Mouse (Mus musculus): Measurements from ENCODE around the gene Prrc2b.

The Prrc2b gene

DNA sequence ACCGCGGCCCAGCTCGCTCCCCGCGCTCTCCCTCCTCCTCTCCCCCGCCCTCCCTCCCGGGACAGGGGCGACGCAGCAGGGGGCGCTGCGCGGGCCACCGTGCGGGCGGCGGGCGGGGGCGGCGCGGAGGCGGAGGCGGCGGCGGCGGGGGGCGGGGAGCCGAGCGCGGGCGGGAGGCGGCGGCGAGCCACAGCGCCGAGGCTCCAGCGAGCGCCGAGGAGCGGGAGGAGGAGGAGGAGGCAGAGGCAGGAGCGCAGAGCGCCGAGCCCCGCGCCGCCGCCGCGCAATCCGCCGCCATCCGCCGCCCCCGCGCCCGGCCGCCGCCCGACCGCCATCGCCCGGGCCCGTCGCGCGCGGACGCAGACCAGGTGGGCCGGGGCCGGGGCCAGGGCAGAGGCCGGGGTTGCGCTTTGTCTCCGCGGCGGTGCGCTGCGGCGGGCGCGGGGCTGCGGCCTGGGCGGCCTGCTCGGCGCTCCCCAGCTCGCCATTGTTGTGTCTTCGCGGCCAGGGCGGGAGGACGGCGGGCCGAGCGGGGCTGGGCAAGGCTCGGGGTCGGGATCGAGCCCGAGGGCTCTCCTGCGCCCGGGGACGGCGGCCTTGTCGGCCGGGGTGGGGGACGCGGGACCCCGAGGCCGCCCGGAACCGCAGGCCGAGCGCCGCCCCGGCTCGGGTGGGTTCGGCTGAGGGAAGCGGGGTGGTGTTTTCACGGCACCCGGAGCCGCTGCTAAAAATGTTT, at the start of gene Prrc2b:
TSS of gene Prrc2b (plus strand) at position 159 of the 736 bp plus-strand sequence.
- peak; percentile 73 to 88 for DNase-seq (ENCODE audit: low spot score in 2 of 2)

DNA sequence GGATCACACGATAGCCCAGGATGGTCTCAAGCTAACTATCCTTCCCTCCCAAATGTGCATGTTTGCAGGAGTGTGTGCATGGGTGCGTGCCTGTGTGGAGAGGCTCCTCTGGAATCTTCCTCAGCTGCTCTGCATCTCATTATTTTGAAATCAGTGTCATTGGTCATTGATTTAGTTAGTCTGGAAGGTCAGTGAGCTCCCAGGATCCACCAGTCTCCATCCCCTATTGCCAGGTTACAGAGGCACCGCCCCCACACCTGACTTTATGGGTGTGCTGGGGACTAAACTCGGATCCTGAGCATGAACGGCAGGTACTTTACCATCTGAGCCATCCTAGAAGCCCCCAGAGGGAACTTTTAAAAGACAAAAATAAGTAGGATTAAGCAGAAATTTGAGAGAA, 47.9 kb upstream of the Prrc2b start:
- DNase-seq (ENCODE audit: low spot score in 2 of 2): no peak

DNA sequence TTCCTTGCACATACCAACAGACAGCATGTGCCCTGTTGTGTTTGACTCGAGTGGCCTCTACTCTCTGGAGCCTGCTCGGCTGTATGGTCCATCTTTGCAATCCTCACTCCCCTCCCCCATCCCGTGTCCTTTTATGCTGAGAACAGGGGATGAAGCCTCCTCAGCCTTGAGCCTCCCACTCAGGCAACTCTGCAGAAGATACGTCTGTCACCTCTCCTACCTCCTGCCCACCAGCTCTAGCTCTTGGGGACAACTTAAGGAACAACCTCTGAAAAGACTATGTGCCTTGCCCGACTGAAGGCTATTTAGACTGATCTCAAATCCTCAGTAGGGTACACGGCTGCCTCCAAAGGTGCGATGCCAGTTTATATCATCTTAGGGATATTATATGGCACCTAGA, 47.3 kb upstream of the Prrc2b start:
- no peak for DNase-seq (ENCODE audit: low spot score in 2 of 2)

DNA sequence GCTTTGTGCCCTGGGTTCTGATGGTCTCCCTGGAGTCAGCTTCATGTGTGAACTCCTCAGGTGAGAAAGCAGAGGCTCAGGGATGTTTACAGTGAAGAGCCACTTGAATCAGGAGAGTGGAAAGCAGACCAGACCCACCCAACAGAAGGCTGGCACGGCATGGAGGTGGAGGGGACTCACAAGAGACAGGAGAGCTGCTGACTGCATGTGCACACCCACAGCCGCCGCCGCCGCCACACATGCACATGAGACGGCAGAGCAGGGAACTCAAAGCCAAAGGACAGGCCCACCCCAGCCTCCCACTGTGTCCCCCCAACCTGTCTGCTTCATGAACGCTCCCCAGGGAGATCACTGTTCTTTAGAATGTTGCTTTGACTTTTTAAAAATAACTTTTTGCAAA, 46.8 kb upstream of the Prrc2b start:
- no peak for DNase-seq (ENCODE audit: low spot score in 2 of 2)

DNA sequence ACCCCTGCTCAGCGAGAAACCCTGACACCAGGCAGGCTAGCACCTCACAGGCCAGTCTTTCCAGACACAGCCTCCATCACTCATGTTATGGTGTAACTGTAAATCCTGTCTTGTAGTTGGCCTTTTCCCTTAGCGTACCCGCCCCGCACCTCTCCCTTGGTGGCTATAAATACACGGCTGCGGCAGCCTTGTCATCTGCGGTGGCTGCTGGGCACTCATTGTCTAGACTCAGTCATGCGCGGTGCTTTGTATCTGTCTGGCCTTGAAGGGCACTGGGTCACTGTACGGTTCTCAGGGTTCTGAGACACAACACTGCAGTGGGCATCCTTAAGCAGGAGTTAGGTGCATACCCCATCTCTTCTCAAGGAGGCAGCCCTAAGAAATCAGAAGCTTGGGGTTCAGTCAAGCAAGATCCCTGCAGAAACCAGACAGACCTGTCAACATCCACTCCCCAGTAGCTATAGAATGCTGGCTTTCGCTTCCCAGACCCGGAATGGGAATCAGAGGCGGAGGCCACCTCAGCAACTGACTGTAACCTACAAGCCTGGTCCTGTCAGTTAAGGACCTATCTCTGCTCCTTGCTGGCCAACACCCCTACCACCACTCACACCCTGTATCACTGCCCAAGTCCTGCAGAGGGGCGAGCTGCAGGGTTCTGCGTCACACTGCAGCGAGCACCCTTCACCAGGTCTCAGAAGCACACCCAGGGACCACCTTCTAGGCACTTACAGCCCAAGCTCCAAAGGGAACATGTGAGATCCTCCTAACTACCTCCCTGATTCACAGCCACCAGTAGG, 45.6 kb upstream of the Prrc2b start:
- DNase-seq (ENCODE audit: low spot score in 2 of 2): no peak

DNA sequence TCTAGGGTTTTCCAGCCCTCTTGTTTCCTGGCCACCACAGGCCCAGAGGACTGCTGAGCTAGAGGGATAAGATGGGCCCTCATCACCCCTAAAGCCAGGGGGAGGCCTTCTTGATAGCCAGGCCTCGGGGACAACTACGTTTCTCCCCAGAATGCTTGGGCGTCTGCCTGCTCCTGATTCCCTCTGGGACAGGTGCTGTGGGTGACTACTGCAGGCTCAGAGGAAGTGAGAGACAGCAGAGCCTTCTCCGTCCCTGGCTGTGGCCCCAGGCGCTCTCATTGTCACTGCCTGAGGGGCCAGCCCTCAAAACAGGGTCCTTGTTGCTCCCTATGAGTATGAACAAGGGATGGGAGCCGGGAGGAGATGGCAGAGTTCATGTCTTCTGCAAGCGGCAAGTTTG, 45.0 kb upstream of the Prrc2b start:
- no peak for DNase-seq (ENCODE audit: low spot score in 2 of 2)

DNA sequence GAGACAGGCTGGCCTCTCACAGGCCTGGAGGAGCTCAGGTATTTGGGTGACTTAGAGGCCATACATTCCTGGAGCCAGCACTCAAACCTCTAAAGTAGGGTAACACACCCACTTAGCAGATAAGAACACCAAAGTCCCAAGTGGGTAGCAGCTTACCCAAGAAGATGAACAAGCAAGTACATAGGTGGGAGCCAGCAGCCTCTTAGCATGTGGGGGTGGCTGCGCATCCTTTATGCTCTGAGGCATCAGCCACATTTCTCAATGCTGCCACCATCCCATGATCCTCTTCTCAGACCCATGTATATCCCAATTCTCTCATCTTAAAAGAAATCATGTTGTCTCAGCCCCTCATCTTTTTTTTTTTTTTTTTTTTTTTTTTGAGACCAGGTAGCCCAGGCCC, 39.6 kb upstream of the Prrc2b start:
- DNase-seq (ENCODE audit: low spot score in 2 of 2): no peak

DNA sequence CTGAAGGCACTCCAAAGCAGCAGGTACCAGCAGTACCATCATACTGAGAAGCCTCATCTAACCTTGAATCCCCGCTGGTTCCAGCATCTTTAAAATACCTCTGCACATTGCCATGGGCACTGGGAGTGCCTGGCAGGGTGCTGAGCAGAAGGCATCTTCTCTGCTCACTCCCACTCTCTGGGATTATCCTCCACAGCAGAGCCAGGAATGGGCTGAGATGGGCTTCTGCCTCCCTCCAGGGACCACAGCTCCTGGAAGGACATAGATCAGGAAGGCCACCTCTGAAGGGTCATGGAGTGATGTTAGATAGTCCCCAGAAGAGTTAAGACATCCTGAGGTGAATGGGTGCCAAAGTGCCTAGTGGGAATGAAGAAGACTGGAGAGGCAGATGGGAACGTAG, 38.3 kb upstream of the Prrc2b start:
- DNase-seq (ENCODE audit: low spot score in 2 of 2): no peak

DNA sequence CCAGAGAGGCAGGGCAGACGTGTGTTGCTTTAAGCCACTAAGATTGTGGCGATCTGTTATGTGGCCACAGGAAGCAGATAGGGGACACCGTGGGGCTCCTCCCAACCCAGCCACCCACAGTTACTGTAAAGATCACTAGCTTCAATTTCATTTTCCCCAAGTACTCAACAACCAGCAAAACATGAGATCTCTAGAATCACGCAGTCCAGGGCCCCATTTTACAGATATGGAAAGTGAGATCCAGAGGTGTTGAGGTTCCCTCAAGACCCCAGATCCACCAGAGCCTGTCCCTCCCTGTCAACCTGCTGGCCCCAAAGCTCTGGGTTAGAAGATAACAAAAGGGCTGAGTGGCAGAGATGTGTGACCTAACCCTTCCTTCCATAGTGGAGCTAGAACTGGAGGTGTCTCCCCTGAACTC, 35.0 kb upstream of the Prrc2b start:
- DNase-seq (ENCODE audit: low spot score in 2 of 2): no peak

DNA sequence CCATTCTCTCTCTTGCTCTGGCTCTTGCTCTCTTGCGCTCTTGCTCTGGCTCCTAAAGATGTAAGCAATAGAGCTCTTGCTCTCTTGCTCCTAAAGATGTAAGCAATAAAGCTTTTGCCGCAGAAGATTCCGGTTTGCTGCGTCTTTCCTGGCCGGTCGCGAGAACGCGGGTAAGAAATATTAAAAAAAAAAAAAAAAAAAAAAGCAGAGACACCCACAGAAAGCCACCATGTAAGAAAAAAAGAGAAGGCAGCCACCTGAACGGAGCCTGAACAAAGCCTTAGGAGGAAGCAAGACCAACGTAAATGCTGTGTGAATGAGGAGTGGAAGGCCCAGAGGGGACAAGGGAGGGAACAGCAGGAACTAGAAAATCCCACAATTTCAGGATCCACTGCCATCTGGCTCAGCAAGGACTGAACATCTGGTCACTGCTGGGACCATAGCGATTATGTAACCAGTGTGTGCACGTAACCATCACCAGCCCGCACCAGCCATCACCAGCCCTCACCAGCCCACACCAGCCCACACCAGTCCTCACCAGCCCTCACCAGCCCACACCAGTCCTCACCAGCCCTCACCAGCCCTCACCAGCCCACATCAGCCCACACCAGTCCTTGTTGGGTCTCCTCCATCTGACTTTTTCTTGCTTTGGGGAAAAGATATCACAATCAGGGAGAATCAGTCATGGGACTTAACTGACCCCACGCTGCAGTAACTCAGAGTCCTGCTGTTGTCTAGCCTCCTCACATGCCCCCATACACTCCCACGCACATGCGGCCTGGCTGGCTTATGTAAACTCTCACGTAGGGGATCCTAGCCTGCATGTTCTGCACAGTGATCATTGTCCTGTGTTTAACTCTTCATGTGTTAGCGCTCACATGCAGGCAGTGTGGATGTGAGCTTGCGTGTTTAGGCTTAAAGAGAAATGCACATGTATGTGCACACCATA, 30.8 kb upstream of the Prrc2b start:
- no peak for DNase-seq (ENCODE audit: low spot score in 2 of 2)

DNA sequence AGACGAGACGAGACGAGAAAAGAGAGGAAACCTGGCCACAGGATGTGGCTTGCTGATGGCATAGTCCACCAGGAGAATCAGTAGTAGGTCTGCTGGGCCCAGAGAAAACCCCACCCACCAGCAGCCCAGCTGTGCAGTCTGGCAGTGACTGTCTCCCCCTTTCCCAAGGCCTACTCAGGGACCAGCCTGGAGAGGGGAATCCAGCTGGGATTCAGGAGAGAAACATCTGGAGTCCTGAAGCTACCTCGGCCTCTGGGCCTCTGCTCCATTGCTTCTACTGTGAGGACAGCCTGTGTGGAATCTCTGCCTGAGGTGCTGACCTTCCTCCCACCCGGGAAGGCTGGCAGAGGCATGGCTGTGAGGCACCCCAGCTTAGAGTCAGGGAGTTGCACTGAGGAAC, 29.7 kb upstream of the Prrc2b start:
- peak in 1 of 2 experiments; percentile 19 for DNase-seq (ENCODE audit: low spot score in 2 of 2)

DNA sequence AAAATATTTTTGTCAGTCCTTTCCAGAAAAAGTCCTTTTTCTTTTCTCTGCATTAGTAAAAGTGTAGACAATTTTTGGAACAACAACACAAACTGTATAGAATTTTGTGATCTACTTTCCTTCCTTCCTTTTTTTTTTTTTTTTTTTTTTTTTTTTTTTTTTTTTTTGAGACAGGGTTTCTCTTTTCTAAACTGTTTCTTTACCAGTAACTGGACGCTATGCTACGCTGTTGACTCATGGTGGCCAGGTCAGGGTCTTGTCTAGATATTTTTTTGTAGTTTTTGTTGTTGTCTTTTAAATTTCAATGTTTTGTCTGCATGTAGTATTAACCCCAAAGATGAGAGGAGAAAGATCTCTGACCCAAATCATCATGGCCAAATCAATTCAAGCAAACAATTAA, 29.1 kb upstream of the Prrc2b start:
- DNase-seq (ENCODE audit: low spot score in 2 of 2): no peak

DNA sequence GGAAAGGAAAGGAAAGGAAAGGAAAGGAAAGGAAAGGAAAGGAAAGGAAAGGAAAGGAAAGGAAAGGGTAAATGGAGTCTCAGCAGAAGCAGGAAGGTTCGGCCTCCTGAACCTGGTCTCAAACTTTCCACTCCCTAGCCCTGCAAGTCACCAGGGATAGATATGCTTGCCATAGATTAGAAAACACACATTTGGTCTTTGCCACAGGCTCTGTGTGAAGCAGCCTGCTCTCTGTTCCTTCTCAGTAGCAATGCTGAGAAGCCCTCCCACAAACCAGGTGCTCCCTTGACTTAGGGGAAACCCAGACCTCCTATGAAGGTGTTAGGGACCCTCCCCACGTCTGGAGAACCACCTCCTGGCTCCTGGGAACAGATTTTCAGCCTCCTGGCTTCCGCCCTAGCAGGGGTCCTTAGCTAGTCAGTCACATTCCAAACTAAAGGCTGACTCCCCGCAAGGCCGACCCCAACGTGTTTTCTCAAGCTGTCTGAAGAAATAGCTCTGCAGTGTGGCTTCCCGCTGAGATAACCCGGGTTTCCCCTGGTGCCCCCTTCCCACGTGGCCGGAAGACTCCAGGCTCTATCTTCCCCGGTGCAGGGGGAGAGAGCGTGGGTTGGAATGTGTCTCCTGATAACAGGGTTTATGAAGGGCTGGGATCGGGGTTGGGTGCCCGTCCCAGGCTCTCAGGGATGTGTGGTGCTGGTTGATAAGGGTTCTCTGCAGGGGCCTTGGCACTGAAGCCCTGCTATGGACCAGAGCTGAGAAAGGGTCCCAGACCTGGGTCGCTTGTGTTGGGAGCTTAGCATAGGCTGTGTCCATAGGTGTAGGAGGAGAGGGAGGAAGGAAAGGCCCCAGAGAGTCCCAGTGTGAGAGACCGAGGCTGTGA, 23.0 kb upstream of the Prrc2b start:
- DNase-seq (ENCODE audit: low spot score in 2 of 2): peak in 1 of 2 experiments; percentile 18

DNA sequence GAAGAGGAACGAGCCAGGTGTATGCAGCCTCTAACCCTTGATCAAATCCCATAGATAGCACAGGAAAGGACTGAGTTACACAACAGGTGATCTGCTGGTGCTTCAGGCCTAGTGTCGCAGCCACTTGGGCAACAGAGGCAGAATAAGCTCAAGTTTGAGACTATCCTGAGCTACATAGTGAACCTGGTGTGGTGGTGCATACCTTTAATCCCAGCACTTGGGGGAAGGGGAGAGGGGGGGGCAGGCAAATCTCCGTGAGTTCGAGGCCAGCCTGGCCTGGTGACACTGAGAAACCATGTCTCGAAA, 22.4 kb upstream of the Prrc2b start:
- DNase-seq (ENCODE audit: low spot score in 2 of 2): no peak

DNA sequence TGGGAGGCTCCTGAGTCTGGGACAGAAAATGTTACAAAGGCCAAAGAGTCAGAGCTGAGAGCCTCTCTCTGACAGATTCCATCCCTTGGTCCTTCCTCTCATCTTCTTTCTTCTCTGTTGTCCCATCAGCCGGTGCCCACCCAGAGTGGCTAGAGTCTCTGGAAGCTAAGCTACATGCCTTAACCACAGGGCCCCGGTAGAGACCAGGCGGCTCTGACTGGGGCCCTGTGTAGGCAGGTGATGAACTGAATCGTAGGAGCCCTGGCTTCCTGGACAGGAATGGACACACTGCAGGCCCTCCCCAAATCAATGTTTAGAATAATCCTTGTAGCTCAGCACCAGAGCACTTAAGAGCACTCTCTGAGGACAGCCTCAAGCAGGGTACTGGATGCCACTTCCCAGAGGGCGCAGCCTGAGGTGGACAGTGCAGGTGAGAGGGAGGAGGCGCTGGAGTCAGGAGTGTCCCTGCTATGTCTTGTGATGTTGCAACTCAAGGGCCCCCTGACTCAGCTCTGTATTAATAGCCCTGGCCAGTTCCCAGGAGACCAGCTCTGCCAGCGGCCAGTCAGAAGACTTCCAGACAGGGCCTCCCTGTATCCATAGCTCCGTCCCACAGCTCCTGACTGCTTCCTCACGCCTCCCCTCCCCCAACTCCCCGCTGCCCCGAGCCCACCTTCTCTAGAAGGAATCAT, 21.4 kb upstream of the Prrc2b start:
- DNase-seq (ENCODE audit: low spot score in 2 of 2): no peak

DNA sequence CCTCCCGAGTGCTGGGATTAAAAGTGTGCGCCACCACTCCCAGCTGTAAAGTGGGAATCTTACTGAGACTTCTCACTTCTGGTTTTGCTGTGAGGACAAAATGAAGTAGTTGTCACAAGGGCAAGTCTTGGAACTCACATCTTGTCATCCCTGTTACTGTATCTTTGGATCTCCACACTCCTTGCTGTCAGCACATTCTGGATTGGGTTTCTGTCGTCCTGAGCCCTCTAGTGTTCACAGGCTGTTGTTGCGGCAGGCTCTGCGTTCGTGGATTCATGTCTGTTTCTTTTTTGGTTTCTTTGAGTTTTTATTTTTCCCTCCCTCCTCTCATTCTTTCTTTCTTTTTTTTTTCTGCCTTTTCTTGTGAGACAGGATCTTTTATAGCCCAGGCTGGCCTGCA, 20.4 kb upstream of the Prrc2b start:
- DNase-seq (ENCODE audit: low spot score in 2 of 2): peak; percentile 47 to 68

DNA sequence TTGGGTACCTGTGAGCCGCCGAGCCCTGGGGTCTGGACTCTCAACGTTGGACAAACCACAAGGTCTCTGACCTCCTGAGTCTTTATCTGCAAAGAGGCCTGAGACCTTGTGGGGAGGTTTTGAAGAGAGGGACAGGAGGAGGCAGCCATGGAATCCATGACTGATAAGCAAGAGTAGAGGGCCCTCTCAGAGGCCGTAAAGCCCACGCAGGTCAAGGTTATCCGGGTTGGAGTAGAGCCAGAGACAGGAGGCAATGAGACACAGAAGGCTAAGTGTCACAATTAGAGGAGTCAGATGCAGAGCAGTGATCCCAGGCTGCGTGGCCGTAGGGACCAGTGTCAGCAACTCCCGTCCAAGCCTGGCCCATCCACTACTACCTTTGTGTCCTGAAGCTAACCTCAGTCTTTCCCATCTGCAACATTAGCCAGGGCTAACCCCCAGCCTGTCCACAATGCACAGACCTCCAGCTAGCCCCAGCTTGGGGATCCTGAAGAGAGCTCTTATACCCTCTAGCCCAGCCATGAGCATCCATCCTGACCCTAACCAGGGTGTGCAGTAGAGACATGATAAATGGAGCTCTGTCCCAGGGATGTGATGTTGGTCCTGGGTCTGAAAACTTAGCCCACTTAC, 19.6 kb upstream of the Prrc2b start:
- DNase-seq (ENCODE audit: low spot score in 2 of 2): no peak

DNA sequence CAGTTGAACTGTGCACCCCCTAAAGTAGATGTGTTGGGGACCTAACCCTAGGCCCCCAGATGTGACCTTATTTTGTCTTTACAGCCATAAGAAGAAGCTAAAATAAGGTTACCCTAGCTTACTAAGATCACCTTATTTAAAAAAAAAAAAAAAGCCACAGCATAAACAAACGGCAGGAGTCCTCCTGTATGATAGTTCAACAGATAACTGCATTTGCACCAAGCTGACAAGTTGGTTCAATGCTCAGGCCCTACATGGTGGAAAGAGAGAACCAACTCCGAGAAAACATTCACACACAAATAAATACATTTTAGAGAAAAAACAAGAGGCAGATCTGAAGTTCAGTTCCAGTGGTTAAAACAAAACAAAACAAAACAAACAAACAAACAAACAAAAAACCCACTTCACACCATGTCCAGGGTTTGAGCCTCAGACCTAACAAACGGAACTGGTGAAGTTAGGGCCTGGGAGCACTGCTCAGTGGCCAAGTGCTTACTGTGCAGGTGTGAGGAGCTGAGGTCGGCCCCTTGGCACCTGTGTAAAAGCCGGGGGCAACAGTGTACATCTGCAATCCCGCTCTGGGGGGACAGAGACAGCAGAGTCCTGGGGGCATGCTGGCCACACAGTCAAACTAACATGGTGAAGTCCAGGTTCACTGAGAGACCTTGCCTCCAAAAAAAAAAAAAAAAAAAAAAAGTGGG, 18.9 kb upstream of the Prrc2b start:
- peak in 1 of 2 experiments; percentile 33 for DNase-seq (ENCODE audit: low spot score in 2 of 2)

DNA sequence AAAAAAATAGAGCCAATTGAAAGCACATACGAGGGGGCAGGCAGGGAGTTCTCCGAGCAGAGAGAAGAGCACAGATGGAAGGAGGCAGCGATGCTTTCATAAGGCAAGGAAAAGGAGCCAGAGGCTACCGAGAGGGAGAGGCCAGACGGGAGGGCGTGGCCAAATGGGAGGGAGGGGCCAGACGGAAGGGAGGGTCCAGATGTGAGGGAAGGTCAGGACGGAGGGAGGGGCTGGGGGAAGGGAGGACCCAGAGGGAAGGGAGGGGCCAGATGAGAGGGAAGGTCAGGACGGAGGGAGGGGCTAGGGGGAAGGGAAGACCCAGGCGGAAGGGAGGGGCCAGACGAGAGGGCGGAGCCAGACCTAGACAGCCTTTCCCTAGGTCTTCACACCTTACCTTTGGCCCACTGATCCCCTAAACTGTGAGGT, 18.3 kb upstream of the Prrc2b start:
- DNase-seq (ENCODE audit: low spot score in 2 of 2): peak in 1 of 2 experiments; percentile 32

DNA sequence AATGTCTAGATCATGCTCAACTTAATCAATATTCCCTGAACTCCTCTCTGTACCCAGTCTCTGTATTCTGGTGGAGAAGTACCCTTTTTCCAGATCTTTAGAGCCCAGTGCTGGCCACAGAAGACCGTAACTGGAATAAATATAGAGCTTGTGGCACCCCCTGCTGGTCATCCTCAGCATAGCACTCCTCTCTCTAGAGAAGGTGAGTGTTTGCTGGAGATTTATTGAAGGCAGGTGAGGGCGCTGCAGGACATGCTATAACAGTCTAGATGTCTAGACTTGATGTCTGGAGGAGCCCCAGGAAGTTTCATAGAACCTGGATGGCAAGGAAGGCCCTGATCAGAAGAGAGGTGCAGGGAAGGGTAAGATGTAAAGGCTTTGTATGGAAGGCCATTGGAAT, 16.8 kb upstream of the Prrc2b start:
- peak; percentile 86 to 95 for DNase-seq (ENCODE audit: low spot score in 2 of 2)
